Mouse (Mus musculus) heart, postnatal 25 days (tissue): ENCODE data around the gene Usp21. TPM values are rescaled to one million over a fixed set of nuclear protein-coding genes. Genes with fewer than 3 reads are reported as not detected.

ENCODE experiments used
- DNase-seq: peaks from one replicate; pipeline ENCODE4 v3.0.0; 2022; ENCODE audit warnings: low spot score
- intact Hi-C: fragments of 180-260 bp; cut with DNase I; formaldehyde crosslinking; loops from one replicate; pipeline ENCODE4 v1.15.1; 2025
- total RNA-seq, 2 experiments: library from RNA; stranded (reverse); gene quantifications; 2 replicates each; pipeline ENCODE4 v1.2.3; 2021

The Usp21 gene
- total RNA-seq, 2 experiments from 2014 or later = 19.7 to 21.3 TPM

DNA sequence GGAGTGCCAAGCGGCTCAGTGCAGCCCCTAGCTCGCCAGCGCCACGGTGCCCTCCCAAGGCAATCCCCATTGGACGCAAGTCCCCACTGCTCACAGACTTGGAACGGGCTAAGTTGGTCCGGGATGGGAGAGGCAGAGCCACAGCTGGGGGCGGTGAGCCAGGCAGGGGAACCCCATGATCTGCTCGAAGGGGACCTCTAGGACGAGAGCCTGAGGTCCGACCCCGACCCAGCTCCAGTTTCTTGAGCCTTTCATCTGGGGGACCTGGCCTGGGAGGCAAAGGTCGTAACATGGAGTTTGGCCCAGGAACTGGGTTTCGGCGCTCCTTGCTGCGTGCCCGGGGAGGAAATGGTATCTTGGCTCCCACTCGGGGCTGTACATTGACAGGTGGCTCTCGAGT is 1.3 kb downstream of the Usp21 start:
- intact Hi-C loops = no loop called here
- DNase-seq = no peak

GRCm38 (mm10) chr1:171285096-171285892 is 2.5 kb downstream of the Usp21 start:
- intact Hi-C loops = no loop called here
- no peak for DNase-seq

- no peak for DNase-seq
- intact Hi-C loops = no loop called here
Measured at GRCm38 (mm10) chr1:171284491-171284890, 3.3 kb downstream of the Usp21 start.

DNA sequence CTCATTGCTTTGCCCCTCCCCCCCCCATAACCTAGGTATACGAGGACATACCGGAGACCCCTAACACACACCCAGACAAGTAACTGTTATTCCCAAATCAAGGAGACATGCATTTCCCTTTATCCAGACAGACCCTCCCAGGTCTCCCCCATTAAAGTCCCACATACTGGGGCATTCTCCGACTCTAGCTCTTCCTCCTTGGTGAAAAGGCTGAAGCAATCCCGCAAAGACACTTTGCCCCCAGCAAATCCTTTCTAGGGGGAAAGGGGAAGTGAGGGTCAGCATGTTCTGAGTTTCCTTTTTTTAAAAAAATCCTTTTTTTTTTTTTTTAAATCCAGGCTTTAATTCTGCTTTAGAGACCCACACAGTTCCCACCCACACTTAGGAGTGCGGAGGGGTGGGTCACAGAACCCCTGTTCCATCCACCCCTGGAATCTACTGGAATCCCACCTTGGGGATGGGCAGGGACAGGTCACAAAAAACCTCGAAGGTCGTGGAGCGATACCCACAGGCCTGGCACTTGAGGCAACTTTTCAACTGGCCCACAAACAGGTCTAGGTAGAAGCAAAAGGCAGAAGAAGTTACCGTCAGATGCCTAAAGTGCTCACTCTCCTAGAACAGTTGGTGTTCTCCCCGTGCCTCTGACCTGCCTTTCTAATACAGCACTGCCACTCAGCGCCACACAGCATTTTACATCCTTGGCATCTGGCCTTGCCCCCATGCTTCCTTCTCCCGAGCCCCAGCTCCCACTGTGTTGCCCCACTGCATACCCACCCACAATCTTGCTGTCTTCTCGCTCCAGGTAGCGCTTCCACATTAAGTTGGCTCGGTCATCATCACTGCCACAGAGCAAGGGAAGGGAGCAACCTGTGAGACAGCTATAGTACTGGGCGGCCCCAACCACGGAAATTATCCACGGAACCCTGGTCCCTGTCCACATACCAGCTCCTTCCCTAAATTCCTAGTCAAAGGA is 4.3 kb downstream of the Usp21 start:
- no peak for DNase-seq
- intact Hi-C loops = no loop called here

DNA sequence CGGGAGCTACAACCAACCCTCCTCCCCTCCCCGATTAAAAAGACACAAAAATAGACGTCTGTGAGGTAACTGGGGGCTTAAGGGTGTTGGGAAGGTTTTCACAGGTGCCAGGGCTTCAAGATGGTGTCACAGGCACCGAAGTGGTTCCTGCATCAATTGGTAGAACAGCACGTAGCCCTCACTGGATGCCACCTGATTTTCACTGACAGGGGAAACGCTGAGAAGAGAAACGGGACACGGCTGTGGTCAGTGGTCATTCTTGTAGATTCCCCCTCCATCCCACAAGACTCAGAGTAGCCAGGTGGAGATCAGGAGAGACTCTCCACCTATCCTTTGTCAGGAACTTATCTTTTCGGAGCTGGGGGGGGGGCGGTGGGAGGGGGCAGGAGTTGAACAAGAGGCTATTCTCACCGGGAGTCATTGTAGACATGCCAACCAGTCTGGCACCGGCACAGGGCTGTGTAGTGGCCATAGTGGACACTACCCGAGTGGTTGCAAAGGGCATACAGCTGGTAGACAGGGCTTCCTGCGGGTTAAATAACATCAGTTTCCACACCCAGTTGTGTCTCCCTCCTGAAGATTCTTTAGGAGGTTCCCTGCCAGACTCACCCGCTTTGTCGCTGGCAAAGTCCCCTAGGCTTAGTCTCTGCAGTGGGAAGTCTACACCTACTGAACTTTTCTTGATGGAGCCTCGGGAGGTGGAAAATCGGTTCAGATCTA is 5.5 kb downstream of the Usp21 start:
- intact Hi-C loops = no loop called here

DNA sequence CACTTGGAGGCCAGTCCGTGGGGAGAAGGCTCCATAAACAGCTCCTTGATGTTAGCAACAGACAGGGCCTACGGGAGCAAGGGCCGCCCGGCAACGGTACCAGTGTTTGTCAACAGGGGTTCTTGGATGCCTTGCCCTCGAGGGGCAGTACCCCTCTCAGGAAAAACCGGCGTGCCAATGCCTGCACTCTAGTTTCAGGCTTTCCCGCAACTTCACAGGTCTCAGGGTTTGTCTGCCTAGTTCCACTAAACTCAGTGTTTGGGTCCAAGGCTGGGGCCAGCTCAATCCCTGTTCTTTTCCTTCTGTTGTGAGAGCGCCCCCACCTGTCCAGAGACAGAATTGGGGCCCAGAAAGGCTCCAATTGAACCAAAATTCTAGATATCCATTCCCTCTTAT is 6.3 kb downstream of the Usp21 start:
- DNase-seq = peak; percentile 63
- intact Hi-C loops = loop anchor here (2.0 kb wide), 2 partner anchors 35 to 167 kb away; no protein-coding TSS in a partner anchor

More for the DNA sequence above, 5.5 kb downstream of the Usp21 start:
- DNase-seq = no peak

GRCm38 (mm10) chr1:171280916-171281527 is 6.8 kb downstream of the Usp21 start, which contains the start of gene Ppox:
Ppox (minus strand) TSS chr1:171281186.
- intact Hi-C loops = loop anchor here (2.0 kb wide), 2 partner anchors 34 to 166 kb away; no protein-coding TSS in a partner anchor

GRCm38 (mm10) chr1:171280250-171280915 is 7.4 kb downstream of the Usp21 start:
- DNase-seq = no peak
- intact Hi-C loops = loop anchor here (2.0 kb wide), 2 partner anchors 34 to 166 kb away; no protein-coding TSS in a partner anchor

More at GRCm38 (mm10) chr1:171280916-171281527, 6.8 kb downstream of the Usp21 start, which contains the start of gene Ppox:
- peak; percentile 89 for DNase-seq

GRCm38 (mm10) chr1:171279721-171280120 is 8.1 kb downstream of the Usp21 start:
- no peak for DNase-seq
- intact Hi-C loops = loop anchor here (2.0 kb wide), 2 partner anchors 33 to 165 kb away; no protein-coding TSS in a partner anchor

- intact Hi-C loops = no loop called here
- no peak for DNase-seq
Measured at GRCm38 (mm10) chr1:171279012-171279705, 8.6 kb downstream of the Usp21 start.

- intact Hi-C loops = no loop called here
- no peak for DNase-seq
Measured at GRCm38 (mm10) chr1:171278436-171278835, 9.4 kb downstream of the Usp21 start.

- intact Hi-C loops = no loop called here
- DNase-seq = no peak
Measured at GRCm38 (mm10) chr1:171277736-171278135, 10.1 kb downstream of the Usp21 start.

- intact Hi-C loops = no loop called here
- no peak for DNase-seq
Measured at GRCm38 (mm10) chr1:171276110-171276748, 11.6 kb downstream of the Usp21 start.

GRCm38 (mm10) chr1:171275144-171275734 is 12.6 kb downstream of the Usp21 start:
- intact Hi-C loops = no loop called here
- no peak for DNase-seq

- DNase-seq = no peak
- intact Hi-C loops = no loop called here
Measured at GRCm38 (mm10) chr1:171274171-171274570, 13.6 kb downstream of the Usp21 start.

DNA sequence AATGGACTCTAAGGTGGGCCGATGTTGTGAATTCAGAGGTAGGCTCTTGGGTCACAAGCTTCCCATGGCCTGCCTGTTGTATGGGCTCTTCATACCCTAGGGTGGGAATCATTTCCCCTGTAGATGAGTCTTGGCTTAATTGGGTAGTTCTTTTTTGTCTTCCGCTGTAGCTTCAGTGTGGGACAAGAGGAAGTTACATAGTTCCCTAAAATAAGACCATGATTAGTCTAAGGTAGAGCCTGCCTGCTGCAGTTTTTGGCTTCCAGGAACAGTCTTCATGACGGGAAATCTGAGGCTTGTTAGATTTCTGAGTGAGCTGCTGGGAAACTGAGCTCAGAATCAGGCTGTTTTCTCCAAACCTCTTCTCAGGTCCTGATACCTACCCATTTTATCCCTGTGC is 15.7 kb downstream of the Usp21 start:
- intact Hi-C loops = no loop called here

GRCm38 (mm10) chr1:171271622-171272021 is 16.2 kb downstream of the Usp21 start:
- intact Hi-C loops = no loop called here
- DNase-seq = no peak

More for the DNA sequence above, 15.7 kb downstream of the Usp21 start:
- no peak for DNase-seq
